Mouse (Mus musculus): ENCODE results near the gene Uqcc1. TPM values are rescaled to one million over a fixed set of nuclear protein-coding genes. Genes with fewer than 3 reads are reported as not detected.

Uqcc1 gene
- polyA plus RNA-seq, 1 experiment from 2014 or later: 59.6 TPM

- 82% methylated on average over 16 of the region's 16 CpGs for WGBS
- Histone ChIP-seq H3K27me3 (ENCODE audit: control insufficient read depth, insufficient read depth, low read depth, low read length) (no peaks in the 10 kb centered on the region), H3K4me3 (ENCODE audit: low read length) (no peak overlapping the region), H3K36me3 (ENCODE audit: control insufficient read depth, insufficient read depth, low read length) (peaks cover 6% of the 10 kb centered on the region; the same call in 1 of the 2 replicates), H3K9me3 (ENCODE audit: control insufficient read depth, low read length) (no peaks in the 10 kb centered on the region), H3K9ac (ENCODE audit: low read length) (no peak overlapping the region), H3K4me1 (replicated peaks; ENCODE audit: control insufficient read depth, insufficient read depth, low read length) (no peaks in the 10 kb centered on the region), H3K27ac (ENCODE audit: low read length) (no peak overlapping the region), H3K4me2 (ENCODE audit: low read depth, low read length) (no peak overlapping the region)
- ATAC-seq (ENCODE audit: low read depth): no peak
Observed at GRCm38 (mm10) chr2:155902989-155903631, 27.0 kb downstream of the Uqcc1 start.

- no peaks in the 10 kb centered on the region for H3K9me3 ChIP-seq (ENCODE audit: control insufficient read depth, low read length)
- H3K27me3 ChIP-seq (ENCODE audit: control insufficient read depth, insufficient read depth, low read depth, low read length): no peaks in the 10 kb centered on the region
- WGBS: 60% methylated on average over 16 of the region's 16 CpGs
- H3K4me1 ChIP-seq (replicated peaks; ENCODE audit: control insufficient read depth, insufficient read depth, low read length): no peaks in the 10 kb centered on the region; the same call in 1 of the 2 replicates
- H3K36me3 ChIP-seq (ENCODE audit: control insufficient read depth, insufficient read depth, low read length): peaks cover 2% of the 10 kb centered on the region; the same call in 1 of the 2 replicates
- no peak overlapping the region for H3K27ac ChIP-seq (ENCODE audit: low read length)
- no peak overlapping the region for H3K4me3 ChIP-seq (ENCODE audit: low read length)
- H3K9ac ChIP-seq (ENCODE audit: low read length): no peak overlapping the region
- no peak overlapping the region for H3K4me2 ChIP-seq (ENCODE audit: low read depth, low read length)
- ATAC-seq (ENCODE audit: low read depth): no peak
Observed at GRCm38 (mm10) chr2:155895046-155895735, 34.9 kb downstream of the Uqcc1 start.

GRCm38 (mm10) chr2:155894307-155895045 is 35.6 kb downstream of the Uqcc1 start:
- Histone ChIP-seq H3K27ac (ENCODE audit: low read length) (no peak overlapping the region), H3K4me2 (ENCODE audit: low read depth, low read length) (no peak overlapping the region), H3K4me3 (ENCODE audit: low read length) (no peak overlapping the region), H3K27me3 (ENCODE audit: control insufficient read depth, insufficient read depth, low read depth, low read length) (no peaks in the 10 kb centered on the region), H3K9ac (ENCODE audit: low read length) (no peak overlapping the region), H3K4me1 (replicated peaks; ENCODE audit: control insufficient read depth, insufficient read depth, low read length) (no peaks in the 10 kb centered on the region; the same call in 1 of the 2 replicates), H3K36me3 (ENCODE audit: control insufficient read depth, insufficient read depth, low read length) (peaks cover 2% of the 10 kb centered on the region; the same call in 1 of the 2 replicates), H3K9me3 (ENCODE audit: control insufficient read depth, low read length) (no peaks in the 10 kb centered on the region)
- no peak for ATAC-seq (ENCODE audit: low read depth)
- WGBS: 69% methylated on average over 13 of the region's 13 CpGs

GRCm38 (mm10) chr2:155886776-155887175 is 43.3 kb downstream of the Uqcc1 start:
- Histone ChIP-seq H3K36me3 (ENCODE audit: control insufficient read depth, insufficient read depth, low read length) (peaks cover 10% of the 10 kb centered on the region), H3K4me2 (ENCODE audit: low read depth, low read length) (no peak overlapping the region), H3K27ac (ENCODE audit: low read length) (no peak overlapping the region), H3K27me3 (ENCODE audit: control insufficient read depth, insufficient read depth, low read depth, low read length) (no peaks in the 10 kb centered on the region), H3K9me3 (ENCODE audit: control insufficient read depth, low read length) (no peaks in the 10 kb centered on the region), H3K9ac (ENCODE audit: low read length) (no peak overlapping the region), H3K4me1 (replicated peaks; ENCODE audit: control insufficient read depth, insufficient read depth, low read length) (no peaks in the 10 kb centered on the region), H3K4me3 (ENCODE audit: low read length) (no peak overlapping the region)
- 96% methylated on average over 12 of the region's 12 CpGs for WGBS
- ATAC-seq (ENCODE audit: low read depth): no peak

GRCm38 (mm10) chr2:155885271-155885697 is 44.8 kb downstream of the Uqcc1 start:
- H3K4me1 ChIP-seq (replicated peaks; ENCODE audit: control insufficient read depth, insufficient read depth, low read length): no peaks in the 10 kb centered on the region
- H3K36me3 ChIP-seq (ENCODE audit: control insufficient read depth, insufficient read depth, low read length): peaks cover 11% of the 10 kb centered on the region
- 79% methylated on average over 10 of the region's 10 CpGs for WGBS
- ATAC-seq (ENCODE audit: low read depth): no peak
- H3K27me3 ChIP-seq (ENCODE audit: control insufficient read depth, insufficient read depth, low read depth, low read length): no peaks in the 10 kb centered on the region
- H3K4me3 ChIP-seq (ENCODE audit: low read length): no peak overlapping the region
- H3K9me3 ChIP-seq (ENCODE audit: control insufficient read depth, low read length): no peaks in the 10 kb centered on the region
- H3K9ac ChIP-seq (ENCODE audit: low read length): no peak overlapping the region
- no peak overlapping the region for H3K27ac ChIP-seq (ENCODE audit: low read length)
- no peak overlapping the region for H3K4me2 ChIP-seq (ENCODE audit: low read depth, low read length)

- no peaks in the 10 kb centered on the region for H3K4me1 ChIP-seq (replicated peaks; ENCODE audit: control insufficient read depth, insufficient read depth, low read length)
- no peak for ATAC-seq (ENCODE audit: low read depth)
- H3K27me3 ChIP-seq (ENCODE audit: control insufficient read depth, insufficient read depth, low read depth, low read length): no peaks in the 10 kb centered on the region
- H3K9me3 ChIP-seq (ENCODE audit: control insufficient read depth, low read length): no peaks in the 10 kb centered on the region
- 69% methylated on average over 3 of the region's 3 CpGs for WGBS
- H3K4me2 ChIP-seq (ENCODE audit: low read depth, low read length): no peak overlapping the region
- H3K4me3 ChIP-seq (ENCODE audit: low read length): no peak overlapping the region
- H3K27ac ChIP-seq (ENCODE audit: low read length): no peak overlapping the region
- H3K9ac ChIP-seq (ENCODE audit: low read length): no peak overlapping the region
- peaks cover 16% of the 10 kb centered on the region for H3K36me3 ChIP-seq (ENCODE audit: control insufficient read depth, insufficient read depth, low read length)
Observed at GRCm38 (mm10) chr2:155882087-155882486, 48.0 kb downstream of the Uqcc1 start.

- Histone ChIP-seq H3K4me3 (ENCODE audit: low read length) (no peak overlapping the region), H3K27ac (ENCODE audit: low read length) (no peak overlapping the region), H3K9ac (ENCODE audit: low read length) (no peak overlapping the region), H3K27me3 (ENCODE audit: control insufficient read depth, insufficient read depth, low read depth, low read length) (no peaks in the 10 kb centered on the region), H3K36me3 (ENCODE audit: control insufficient read depth, insufficient read depth, low read length) (peaks cover 14% of the 10 kb centered on the region), H3K9me3 (ENCODE audit: control insufficient read depth, low read length) (no peaks in the 10 kb centered on the region), H3K4me2 (ENCODE audit: low read depth, low read length) (no peak overlapping the region), H3K4me1 (replicated peaks; ENCODE audit: control insufficient read depth, insufficient read depth, low read length) (no peaks in the 10 kb centered on the region)
- WGBS: 76% methylated on average over 20 of the region's 21 CpGs
- no peak for ATAC-seq (ENCODE audit: low read depth)
Observed at GRCm38 (mm10) chr2:155878964-155879876, 50.9 kb downstream of the Uqcc1 start.

- H3K4me1 ChIP-seq (replicated peaks; ENCODE audit: control insufficient read depth, insufficient read depth, low read length): peaks cover 10% of the 10 kb centered on the region
- no peaks in the 10 kb centered on the region for H3K9me3 ChIP-seq (ENCODE audit: control insufficient read depth, low read length)
- 56% methylated on average over 6 of the region's 6 CpGs for WGBS
- no peak overlapping the region for H3K9ac ChIP-seq (ENCODE audit: low read length)
- no peaks in the 10 kb centered on the region for H3K27me3 ChIP-seq (ENCODE audit: control insufficient read depth, insufficient read depth, low read depth, low read length)
- no peak for ATAC-seq (ENCODE audit: low read depth)
- no peak overlapping the region for H3K27ac ChIP-seq (ENCODE audit: low read length)
- peaks cover 12% of the 10 kb centered on the region for H3K36me3 ChIP-seq (ENCODE audit: control insufficient read depth, insufficient read depth, low read length)
- no peak overlapping the region for H3K4me3 ChIP-seq (ENCODE audit: low read length)
- no peak overlapping the region for H3K4me2 ChIP-seq (ENCODE audit: low read depth, low read length)
Observed at GRCm38 (mm10) chr2:155873636-155874035, 56.5 kb downstream of the Uqcc1 start.

Data from lung, embryonic 16.5 days (tissue).